Mouse (Mus musculus) bone marrow, adult 2 months (tissue): ENCODE measurements around the gene Stox2.

Experiments
- CTCF ChIP-seq: fragments of 200-500 bp; IDR thresholded peaks from 2 replicates; pipeline ENCODE4 v1.5.1; 2011; ENCODE audit warnings: low read length, control low read depth; ENCODE audit not compliant: control insufficient read depth, insufficient read depth
- POLR2A ChIP-seq: fragments of 200-500 bp; IDR thresholded peaks from 2 replicates; pipeline ENCODE4 v1.6.1; 2011; ENCODE audit warnings: low read depth, mild to moderate bottlenecking, control low read depth, low read length, borderline replicate concordance; ENCODE audit not compliant: control insufficient read depth

- TF ChIP-seq CTCF: no peak
- TF ChIP-seq POLR2A: no peak
Observed at GRCm38 (mm10) chr8:47288866-47289541, 157.2 kb downstream of the Stox2 start.
